Mouse (Mus musculus) naive thymus-derived CD4-positive, alpha-beta T cell, adult 2 months (primary cell): ENCODE results near the gene Hmgb1.

Experiments used
- DNase-seq: peaks from one replicate; pipeline ENCODE4 v3.0.0-alpha.2; 2011; ENCODE audit warnings: low read depth

Gene Hmgb1

GRCm38 (mm10) chr5:149184104-149184843, at the start of gene Hmgb1, which contains the start of gene Uspl1:
Gene Hmgb1, minus strand, starts transcription at chr5:149184489.
Gene Uspl1, plus strand, starts transcription at chr5:149184350.
- DNase-seq = peak; percentile 99

- DNase-seq = no peak
These were observed 45.5 kb upstream of the Hmgb1 start for GRCm38 (mm10) chr5:149229619-149230339.

GRCm38 (mm10) chr5:149228700-149229618, 44.7 kb upstream of the Hmgb1 start:
- peak; percentile 92 for DNase-seq

DNA sequence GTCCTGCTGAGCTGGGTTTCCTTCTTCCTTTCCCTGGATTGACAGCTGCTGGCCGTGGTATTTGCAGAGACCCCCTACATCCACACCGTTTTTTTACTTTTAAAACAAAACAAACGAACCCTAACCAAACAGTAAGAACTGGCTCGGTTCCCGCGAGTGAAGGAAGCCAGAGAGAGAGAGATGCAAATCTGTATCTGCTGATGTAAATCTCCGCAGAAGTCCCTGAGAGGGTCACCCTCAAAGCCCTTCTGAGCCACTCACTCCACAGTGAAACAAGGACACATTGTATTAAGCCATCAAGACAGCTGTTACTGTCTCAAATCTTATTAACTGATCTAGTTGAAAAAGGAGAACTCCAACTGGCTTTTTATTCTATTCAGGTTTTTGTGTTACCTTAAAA, 40.4 kb upstream of the Hmgb1 start:
- no peak for DNase-seq

DNA sequence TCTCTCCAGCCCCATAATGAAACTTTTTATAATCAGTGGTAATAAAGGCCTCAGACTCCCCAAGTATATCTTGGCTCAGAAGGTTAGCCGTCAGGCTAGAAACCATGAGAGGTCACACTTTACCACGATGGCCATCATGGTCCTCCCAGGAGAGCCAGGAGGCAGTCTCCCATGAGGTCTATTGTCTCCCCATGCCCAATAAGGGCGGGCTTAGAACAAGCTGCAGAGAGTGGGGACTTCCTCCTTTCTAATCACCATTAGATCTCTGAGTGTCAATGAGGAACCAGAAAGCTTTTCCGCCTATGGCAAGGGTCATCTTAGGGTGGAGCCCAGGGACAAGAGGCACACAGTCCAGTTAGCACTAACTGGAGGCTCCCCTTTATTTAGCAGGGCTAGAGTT, 37.1 kb upstream of the Hmgb1 start:
- no peak for DNase-seq

DNA sequence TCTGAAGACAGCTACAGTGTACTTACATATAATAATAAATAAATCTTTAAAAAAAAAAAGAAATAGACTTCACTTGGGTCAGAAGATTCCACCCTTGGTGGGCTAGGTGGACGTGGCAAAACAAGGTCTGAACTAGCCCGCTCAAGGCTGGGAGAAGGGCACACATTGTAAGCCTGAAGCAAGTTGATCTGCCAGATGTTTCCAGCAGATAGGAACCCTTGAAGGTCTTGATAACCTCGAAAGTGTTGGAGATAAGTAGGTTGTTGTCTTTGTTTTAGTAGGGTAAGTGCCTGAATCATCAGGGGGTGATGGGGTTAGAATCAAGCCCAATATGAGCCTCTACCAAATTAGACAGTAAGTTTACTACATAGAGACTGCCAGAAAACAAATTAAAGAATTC, 35.2 kb upstream of the Hmgb1 start:
- no peak for DNase-seq

DNA sequence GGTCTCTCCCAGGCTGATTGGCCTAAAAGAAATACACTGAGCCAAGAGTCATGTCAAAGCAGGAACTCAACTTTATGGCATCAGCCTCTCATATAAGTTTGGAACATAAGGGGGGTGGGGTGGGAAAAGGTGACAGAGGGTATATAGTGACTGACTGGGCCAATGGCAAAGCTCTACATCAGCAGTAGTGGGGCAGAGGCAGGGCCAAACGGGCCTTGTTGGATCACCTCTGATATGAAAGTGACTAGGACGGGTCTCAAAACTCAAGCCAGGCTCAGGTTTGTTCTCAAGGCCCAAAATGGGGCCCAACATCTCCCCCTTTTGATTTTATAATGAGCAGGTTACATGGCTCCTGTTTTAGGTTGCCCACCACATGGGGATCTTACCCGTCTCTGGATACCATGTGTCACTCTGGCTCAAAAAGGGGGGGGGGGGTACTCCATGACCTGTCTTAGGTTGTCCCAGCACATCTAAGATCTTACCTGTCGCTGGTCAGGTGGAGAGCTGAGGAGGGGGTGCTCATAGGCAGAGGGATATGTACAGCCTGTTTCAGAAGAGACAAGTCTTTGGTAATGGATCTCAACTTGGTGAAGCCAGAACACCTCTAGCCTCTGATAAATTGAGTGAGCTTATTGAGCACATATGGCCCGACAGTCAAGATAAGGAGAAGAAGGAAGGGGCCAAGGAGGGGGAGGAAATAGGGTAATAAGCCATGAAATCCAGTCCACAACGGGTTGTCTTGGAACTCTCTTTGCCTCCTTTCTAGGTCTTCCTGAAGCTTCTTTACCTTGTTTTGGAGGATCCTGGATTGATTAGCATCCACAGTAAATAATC, 33.5 kb upstream of the Hmgb1 start:
- DNase-seq = no peak

DNA sequence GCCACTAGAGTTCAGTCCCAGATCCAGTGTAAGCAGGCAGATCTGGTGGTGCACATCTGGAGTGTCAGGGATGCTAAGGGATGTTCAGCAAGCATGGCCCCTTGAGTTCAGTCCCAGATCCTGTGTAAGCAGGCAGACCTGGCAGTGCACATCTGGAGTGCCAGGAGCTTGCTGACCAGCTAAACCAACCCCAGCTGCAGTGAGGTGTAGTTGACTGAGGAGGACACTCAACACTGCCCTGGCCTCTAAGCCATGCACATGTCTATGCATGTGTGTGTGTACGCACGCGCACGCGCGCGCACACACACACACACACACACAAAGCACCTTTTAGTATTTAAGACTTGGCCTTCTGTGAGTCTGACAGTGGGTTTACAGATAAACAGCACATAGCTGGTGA, 31.3 kb upstream of the Hmgb1 start:
- no peak for DNase-seq

DNA sequence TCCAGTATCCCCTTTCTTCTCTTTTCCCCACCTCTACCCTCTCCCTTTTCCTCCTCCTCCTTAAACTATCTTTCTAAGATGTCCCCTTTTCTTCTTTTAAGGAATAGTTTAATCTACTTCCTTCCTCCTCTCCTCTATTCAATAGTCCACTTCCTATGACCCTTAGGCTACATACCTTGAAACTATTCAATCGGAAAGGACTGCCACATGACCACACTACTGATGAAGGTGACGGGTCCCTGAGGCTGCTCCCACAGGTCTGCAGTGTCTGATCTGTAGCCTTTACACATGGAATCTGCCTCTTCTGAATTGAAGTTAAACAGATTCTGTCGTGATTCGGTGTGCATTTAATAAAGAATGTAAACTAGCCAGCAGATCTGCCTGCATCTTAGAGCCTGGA, 28.5 kb upstream of the Hmgb1 start:
- DNase-seq = no peak

DNA sequence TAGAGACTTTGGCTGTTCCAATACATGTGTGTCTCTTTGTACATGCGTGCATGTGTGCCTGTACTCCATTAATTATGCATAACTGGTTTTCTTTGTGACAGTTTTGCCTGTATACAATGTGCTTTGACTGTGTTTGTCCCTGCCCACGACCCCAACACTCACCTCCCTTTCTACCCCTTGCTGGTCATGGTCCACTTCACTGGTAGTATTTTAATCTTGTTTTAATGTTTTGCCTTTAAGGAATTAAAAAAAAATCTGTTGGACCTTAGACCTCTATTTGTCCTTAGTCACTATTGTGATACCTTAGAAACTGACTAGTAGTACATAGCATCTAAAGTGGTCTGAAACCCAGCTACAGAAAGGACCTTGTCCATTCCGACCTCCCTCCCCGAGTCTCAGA, 26.8 kb upstream of the Hmgb1 start:
- no peak for DNase-seq

GRCm38 (mm10) chr5:149209328-149209727, 25.0 kb upstream of the Hmgb1 start:
- DNase-seq = no peak

- DNase-seq = no peak
These were observed 24.5 kb upstream of the Hmgb1 start for GRCm38 (mm10) chr5:149208776-149209175.

- DNase-seq = no peak
These were observed 23.4 kb upstream of the Hmgb1 start for GRCm38 (mm10) chr5:149207661-149208060.

- DNase-seq = no peak
These were observed 22.0 kb upstream of the Hmgb1 start for GRCm38 (mm10) chr5:149206286-149206685.

DNA sequence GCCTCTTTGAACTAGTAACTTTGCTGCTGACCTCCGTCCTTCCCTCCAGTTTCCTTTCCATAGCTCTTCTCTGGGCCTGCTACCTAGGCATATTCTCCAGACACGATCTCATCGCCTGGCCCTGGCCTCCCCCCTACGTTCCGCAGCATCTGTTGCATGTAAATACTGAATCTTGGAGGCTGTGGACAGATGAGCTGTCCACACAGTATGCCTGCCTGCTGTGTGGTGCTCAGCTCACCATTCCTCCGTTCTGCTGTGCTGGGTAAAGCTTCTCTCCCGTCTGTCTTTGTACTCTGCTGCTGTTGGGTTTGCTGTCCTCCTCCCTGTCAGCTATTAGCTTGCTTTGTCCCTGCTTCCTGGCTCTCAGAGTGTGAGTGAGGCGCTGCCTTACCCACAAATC, 21.0 kb upstream of the Hmgb1 start:
- DNase-seq = no peak

DNA sequence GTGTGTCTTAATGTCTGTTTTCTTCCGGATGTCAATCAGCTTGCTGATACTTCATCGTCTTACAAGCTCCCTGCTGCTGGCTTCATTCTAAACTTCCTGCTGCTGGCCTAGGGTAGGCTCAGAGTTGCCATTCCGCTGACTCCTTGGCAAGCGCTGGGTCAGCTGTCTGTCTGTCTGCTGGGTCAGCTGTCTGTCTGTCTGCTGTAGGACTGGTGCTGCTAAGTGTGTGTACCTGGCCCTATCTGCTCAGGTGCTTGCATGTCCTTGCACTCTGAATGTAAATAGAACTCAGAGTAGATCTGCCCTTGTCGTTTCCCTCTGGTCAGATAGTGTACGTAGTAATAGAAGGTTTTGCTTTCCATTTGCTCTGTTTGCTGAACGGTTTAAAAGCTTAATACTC, 20.5 kb upstream of the Hmgb1 start:
- DNase-seq = no peak

- no peak for DNase-seq
These were observed 19.6 kb upstream of the Hmgb1 start for GRCm38 (mm10) chr5:149203796-149204375.

DNA sequence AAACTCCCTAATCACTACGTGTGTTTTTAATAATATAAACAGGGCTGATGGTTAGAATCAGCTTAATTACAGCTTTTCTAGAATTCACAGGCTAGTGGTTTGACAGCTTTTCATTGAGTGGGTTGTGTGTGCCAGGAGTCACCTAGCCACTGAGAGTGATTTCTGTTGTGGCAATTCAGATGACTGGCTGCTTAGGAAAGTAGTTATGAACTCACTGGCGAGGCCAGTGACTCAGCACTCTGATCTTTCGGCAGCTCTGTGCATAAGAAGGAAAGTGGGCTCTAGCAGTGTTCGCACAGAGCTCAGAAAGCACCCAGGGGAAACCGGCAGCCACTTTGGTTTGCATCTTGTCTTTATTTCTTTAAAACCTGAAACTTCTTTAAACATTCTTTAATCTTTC, 18.7 kb upstream of the Hmgb1 start:
- DNase-seq = no peak

GRCm38 (mm10) chr5:149198782-149199181, 14.5 kb upstream of the Hmgb1 start:
- DNase-seq = no peak

- no peak for DNase-seq
These were observed 12.3 kb upstream of the Hmgb1 start for GRCm38 (mm10) chr5:149196611-149197010.

DNA sequence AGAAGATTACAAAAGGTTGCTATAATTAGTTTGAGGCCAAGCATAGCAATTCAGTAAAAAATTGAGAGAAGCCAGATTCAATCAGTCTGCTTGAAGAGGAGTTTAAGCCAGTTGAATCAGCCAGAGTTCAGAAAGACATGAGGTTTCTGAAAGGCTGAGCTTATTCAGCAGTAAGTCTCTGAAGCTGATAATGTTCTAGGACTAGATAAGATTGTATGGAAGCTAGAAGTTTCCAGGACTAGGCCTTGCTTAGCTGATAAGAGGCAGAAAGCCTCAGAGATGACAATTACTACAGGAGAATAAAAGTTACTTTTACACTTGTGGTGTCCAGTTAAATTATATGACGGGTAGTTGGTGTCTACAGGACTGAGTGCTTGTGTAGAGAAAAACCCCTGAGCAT, 5.9 kb upstream of the Hmgb1 start:
- no peak for DNase-seq
